Mouse (Mus musculus): ENCODE measurements at regions not wholly inside any gene's neighbourhood (a gene's known extent, or its start where the extent isn't known, plus 50 kb on each side); places are given as distances from the start of the nearest gene placed in this dataset.

GRCm38 (mm10) chr2:9095317-9095716 is 785.7 kb upstream of the 4930412O13Rik start:
- TF ChIP-seq EP300 (IDR thresholded peaks at IDR 0.05; ENCODE audit: insufficient read depth, low read depth, low read length), result no peak
- no peak for TF ChIP-seq POLR2A (IDR thresholded peaks at IDR 0.05; ENCODE audit: insufficient read depth, low read depth, low read length)
